Mouse (Mus musculus): ENCODE measurements around the gene Ccdc12. TPM values are rescaled to one million over a fixed set of nuclear protein-coding genes. Genes with fewer than 3 reads are reported as not detected.

The Ccdc12 gene
- 151 and 157 TPM in 2 replicates for polyA plus RNA-seq (2015; fragmentation: Nextera tagmentation; extraction: Ambion mirVana)

DNA sequence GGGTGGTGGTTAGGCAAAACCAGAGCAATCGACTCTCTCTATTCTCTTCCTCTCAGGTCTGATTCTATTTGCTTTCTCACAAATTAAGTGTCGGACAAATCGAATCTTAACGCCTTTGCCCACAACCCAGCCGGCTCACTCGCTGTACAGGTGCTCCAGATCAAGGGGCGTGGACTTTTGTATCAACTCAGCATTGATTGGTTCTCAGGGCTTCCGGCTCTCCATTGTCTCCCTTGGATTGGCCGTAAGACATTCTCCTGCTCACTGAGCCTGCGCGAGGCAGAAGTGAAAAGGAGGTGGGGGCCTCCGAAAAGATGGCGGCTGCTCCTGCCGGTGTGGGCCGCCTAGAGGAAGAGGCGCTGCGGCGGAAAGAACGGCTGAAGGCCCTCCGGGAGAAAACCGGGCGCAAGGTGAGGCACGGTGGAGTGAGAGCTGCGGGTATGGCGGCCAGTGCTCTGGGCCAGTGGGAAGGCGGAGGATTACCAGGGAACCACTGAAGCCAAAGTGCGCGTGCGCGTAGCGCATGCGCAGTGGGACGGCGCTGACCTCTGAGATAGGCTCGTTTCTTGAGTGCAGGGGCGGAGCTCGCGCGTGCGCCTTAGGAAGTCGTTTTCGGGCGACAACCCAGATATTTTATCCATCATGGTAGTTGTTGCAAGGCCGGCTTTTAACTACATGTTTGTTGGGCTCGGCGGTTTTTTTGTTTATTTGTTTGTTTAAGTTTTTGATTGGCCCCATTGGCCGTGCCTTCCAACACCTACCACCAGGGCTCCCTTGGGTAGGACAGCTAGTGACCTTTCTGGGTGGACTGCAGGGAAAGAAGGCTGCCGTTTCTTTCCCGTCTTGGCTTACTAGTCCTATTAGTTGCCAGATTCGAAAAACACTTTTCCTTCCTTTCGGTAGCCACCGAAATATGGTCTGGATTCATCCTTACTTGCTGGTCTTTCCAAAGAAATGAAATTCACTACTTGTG, at the start of gene Ccdc12:
Gene Ccdc12, plus strand, starts transcription at position 255 of the 973 bp plus-strand sequence.
- Histone ChIP-seq H3K4me2 (peak within 1 kb of the TSS; percentile 66), H3K36me3 (peaks cover 8% of the 10 kb centered on the region; the same call in 1 of the 2 replicates), H3K27me3 (peaks cover 15% of the 10 kb centered on the region; the same call in 1 of the 2 replicates), H3K4me3 (replicated peaks) (peak within 1 kb of the TSS; percentile 82), H3K4me1 (peaks cover 59% of the 10 kb centered on the region), H3K9ac (peak within 1 kb of the TSS; percentile 79), H3K9me3 (replicated peaks) (no peaks in the 10 kb centered on the region), H3K27ac (peak within 1 kb of the TSS; percentile 94)
- ATAC-seq (replicated peaks; ENCODE audit: low FRiP score) = peak; percentile 92
- under 1% methylated on average over 52 of the region's 52 CpGs for WGBS

DNA sequence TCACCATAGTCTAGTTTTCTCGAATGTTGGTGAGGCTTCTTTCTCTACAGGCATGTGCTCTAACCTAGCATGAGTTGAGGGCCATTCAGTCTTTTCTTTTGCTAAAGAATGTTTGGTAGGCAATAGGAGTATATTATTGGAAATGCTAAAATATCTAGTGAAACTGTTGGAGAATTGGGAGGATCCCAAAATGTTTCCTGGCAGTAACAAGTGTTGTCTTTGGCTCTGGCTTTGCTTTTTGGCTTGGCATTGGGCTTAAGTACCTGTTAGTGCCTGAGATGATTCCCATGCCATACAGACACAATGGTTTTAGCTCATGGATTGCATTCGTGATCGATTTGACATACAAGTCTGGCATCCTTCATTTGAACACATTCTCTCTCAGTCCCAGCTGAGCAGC, 44.8 kb upstream of the Ccdc12 start:
- no peaks in the 10 kb centered on the region for H3K4me1 ChIP-seq
- H3K9ac ChIP-seq = no peak overlapping the region
- no peak overlapping the region for H3K4me2 ChIP-seq
- no peaks in the 10 kb centered on the region for H3K27me3 ChIP-seq
- peaks cover 91% of the 10 kb centered on the region for H3K36me3 ChIP-seq
- 87% methylated on average over 3 of the region's 3 CpGs for WGBS
- no peak for ATAC-seq (replicated peaks; ENCODE audit: low FRiP score)
- H3K9me3 ChIP-seq (replicated peaks) = no peaks in the 10 kb centered on the region
- H3K4me3 ChIP-seq (replicated peaks) = no peak overlapping the region
- no peak overlapping the region for H3K27ac ChIP-seq

DNA sequence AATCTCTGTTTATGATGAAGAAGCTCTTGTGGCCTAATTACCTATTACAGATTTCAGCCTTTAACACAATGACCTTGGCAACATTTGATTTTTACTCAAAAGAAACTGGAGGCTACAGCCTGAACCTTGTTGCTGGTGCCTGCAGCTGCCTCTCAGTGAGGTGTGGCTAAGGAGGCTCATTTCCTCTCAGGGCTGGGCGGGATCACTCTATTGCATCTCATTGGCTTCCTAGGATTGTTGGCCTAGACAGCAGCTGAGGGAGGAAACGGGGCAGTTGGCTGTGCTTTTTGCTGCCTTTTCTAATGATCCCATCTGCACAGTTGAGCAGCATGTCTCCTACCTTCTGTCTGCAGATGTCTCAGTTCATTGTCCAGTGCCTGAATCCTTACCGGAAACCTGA, 39.2 kb upstream of the Ccdc12 start:
- Histone ChIP-seq H3K36me3 (peaks cover 91% of the 10 kb centered on the region), H3K27me3 (no peaks in the 10 kb centered on the region)
- WGBS = 68% methylated on average over 3 of the region's 3 CpGs

DNA sequence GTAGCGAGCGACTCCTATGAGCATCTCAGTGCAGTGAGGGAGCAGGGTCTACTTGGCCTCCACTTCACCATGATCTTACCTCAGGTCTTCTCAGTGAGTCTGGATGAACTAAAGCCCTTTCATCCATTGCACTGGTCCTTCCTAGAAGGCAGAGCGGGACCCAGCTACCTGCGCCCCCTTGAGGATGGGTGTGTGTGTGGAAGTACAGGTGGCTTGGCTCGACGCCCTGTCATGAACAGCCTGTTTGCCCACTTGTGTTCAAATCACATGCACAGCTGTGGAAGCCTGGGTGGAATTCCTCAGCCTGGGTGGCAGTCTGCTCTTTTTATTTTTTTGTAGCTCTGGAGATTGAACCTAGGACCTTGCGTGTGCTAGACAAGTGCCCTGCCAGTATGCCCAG, 36.1 kb upstream of the Ccdc12 start:
- Histone ChIP-seq H3K4me1 (peaks cover 28% of the 10 kb centered on the region), H3K9ac (no peak overlapping the region), H3K9me3 (replicated peaks) (no peaks in the 10 kb centered on the region), H3K4me2 (no peak overlapping the region), H3K36me3 (peaks cover 69% of the 10 kb centered on the region), H3K4me3 (replicated peaks) (no peak overlapping the region), H3K27me3 (no peaks in the 10 kb centered on the region), H3K27ac (no peak overlapping the region)
- ATAC-seq (replicated peaks; ENCODE audit: low FRiP score) = no peak
- WGBS = 95% methylated on average over 7 of the region's 7 CpGs

More for the DNA sequence above, 39.2 kb upstream of the Ccdc12 start:
- Histone ChIP-seq H3K9ac (no peak overlapping the region), H3K27ac (peak overlapping the region; percentile 3; the same call in 1 of the 2 replicates), H3K4me3 (replicated peaks) (no peak overlapping the region), H3K4me2 (no peak overlapping the region), H3K4me1 (no peaks in the 10 kb centered on the region), H3K9me3 (replicated peaks) (no peaks in the 10 kb centered on the region)
- ATAC-seq (replicated peaks; ENCODE audit: low FRiP score) = no peak

DNA sequence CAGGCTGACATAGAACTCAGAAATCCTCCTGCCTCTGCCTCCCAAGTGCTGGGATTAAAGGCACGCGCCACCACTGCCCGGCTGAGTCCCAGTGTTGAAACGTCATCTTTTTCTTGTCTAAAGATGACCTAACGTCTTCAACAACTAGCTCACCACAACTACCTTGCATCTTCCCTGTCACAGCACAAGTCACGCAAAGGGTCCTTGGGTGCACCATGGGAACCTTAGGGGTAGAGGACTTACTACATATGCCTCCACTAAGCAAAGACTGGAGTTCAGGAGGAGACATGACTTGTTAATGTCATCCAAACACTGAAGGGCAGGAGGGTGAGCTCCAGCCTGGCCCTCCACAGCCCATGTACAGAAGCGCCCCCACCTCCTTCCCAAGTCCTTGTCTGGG, 35.6 kb upstream of the Ccdc12 start:
- H3K36me3 ChIP-seq = peaks cover 64% of the 10 kb centered on the region

DNA sequence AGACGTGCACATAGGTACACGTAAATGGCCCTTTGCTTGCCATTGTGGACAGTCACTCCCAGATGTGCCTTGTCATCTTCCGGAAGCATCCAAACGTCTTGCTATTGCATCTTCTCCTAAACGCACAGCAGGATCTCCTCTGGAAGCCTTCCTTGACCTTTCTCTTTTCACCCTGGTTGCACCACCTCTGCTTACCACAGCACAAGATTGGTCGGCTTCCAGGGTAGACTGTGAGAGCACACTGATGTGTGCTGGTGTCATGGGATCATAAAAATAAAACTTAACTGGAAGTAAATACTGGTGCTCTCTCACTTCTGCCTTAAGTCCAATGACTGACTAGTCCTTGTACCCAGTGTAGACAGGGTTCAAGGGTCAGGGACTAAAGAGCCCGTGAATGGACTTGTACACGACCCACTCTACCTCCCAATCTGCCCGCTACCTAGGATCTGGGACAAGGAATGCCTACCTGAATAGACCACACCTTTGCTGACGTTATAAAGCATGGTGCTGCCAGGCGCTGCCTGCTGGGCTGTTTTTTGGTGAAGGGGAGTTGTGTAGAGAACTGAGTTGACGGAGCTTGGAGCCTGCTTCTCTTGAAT, 33.6 kb upstream of the Ccdc12 start:
- Histone ChIP-seq H3K27me3 (no peaks in the 10 kb centered on the region), H3K36me3 (peaks cover 62% of the 10 kb centered on the region), H3K4me2 (peak overlapping the region; percentile 85; the same call in 1 of the 2 replicates), H3K4me3 (replicated peaks) (no peak overlapping the region), H3K9ac (no peak overlapping the region), H3K9me3 (replicated peaks) (no peaks in the 10 kb centered on the region), H3K4me1 (peaks cover 33% of the 10 kb centered on the region), H3K27ac (peak overlapping the region; percentile 16; the same call in 1 of the 2 replicates)
- no peak for ATAC-seq (replicated peaks; ENCODE audit: low FRiP score)
- WGBS = 81% methylated on average over 12 of the region's 12 CpGs

More for the DNA sequence above, 35.6 kb upstream of the Ccdc12 start:
- H3K9ac ChIP-seq = no peak overlapping the region
- WGBS = 92% methylated on average over 7 of the region's 7 CpGs
- no peak for ATAC-seq (replicated peaks; ENCODE audit: low FRiP score)
- peaks cover 33% of the 10 kb centered on the region for H3K4me1 ChIP-seq
- H3K9me3 ChIP-seq (replicated peaks) = no peaks in the 10 kb centered on the region
- H3K4me2 ChIP-seq = no peak overlapping the region
- H3K27ac ChIP-seq = no peak overlapping the region
- no peaks in the 10 kb centered on the region for H3K27me3 ChIP-seq
- no peak overlapping the region for H3K4me3 ChIP-seq (replicated peaks)

DNA sequence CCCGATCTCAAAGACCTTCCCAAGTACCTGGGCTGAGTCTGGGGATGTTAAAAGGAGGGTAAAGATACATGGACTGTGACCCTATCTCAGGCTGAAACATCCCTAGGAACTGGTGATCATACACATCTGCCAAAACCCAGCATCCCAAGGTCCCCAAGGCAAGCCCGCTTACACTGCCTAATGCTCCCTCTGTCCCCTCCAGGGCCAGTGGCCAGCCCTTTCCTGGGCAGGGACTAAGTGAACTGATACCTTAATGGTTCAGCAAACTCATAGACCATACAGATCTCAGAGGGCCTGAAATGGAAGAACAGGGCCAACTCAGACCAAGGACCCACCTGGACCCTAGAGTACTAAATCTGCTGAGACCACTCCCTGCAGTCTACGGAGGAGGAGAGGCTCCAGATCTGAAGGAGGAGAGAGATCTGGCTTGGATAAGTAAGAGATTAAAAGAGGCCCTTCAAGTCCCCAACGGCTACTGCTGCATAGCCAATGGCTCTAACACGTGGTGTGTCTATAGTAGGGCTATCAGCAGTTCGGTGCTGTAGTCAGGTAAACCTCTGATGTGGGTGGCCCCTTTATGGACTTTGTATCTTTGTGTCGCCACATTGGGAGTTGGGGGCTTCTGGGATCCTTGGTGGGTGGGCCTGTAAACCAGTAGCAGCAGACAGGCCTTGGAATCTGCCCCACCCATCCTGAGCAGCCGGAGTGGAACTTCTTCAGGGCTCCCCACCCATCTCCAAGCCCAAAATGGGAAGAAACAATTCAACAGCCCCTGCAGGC, 32.7 kb upstream of the Ccdc12 start:
- Histone ChIP-seq H3K4me1 (peaks cover 33% of the 10 kb centered on the region), H3K27me3 (no peaks in the 10 kb centered on the region), H3K4me3 (replicated peaks) (peak overlapping the region; percentile 52), H3K9ac (peak overlapping the region; percentile 48), H3K4me2 (peak overlapping the region; percentile 85), H3K36me3 (peaks cover 62% of the 10 kb centered on the region), H3K27ac (peak overlapping the region; percentile 95), H3K9me3 (replicated peaks) (no peaks in the 10 kb centered on the region)
- ATAC-seq (replicated peaks; ENCODE audit: low FRiP score) = no peak
- WGBS = 19% methylated on average over 8 of the region's 8 CpGs

DNA sequence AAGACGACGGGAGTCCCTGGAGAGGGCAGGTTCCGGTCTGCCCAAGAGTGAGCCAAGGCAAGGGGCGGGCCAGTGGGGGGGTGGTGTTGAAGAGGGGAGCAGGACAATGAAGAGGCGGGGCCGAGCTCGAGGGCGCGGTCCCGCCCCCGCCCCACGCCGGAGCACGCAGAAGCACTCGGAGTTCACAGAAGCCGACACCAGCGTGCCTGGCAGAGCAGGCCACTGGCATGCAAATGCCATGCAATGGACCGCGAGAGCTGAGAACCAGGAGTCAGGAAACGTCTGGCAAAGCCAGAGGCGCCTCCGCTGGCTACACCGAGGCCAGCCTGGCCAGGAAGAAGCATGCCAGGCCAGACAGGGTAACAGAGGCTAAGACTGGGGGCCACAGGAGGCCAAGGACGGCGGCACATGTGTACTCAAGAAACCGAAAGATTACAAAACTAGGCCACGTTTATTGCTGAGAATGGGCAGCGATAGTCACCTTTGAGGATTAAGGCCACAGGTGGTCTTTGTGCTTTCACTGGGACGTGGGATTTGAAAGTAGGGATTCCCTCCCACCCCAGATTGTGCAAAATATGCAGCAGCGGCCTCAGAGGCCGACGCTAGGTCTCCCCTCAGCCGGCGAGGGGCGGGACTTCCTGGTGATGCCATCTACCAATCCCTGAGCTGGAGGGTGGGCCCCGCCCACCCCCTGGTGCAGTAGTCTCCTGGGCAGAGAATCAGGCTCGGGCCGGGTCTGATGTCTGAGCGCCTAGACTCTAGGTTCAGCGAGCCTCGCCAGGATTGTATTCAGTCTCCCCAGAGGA, 31.7 kb upstream of the Ccdc12 start, which contains the start of gene Nradd:
Gene Nradd, minus strand, starts transcription at position 92 of the 806 bp plus-strand sequence.
- Histone ChIP-seq H3K27ac (peak within 1 kb of the TSS; percentile 95), H3K9ac (peak within 1 kb of the TSS; percentile 48), H3K36me3 (peaks cover 56% of the 10 kb centered on the region), H3K4me3 (replicated peaks) (peak within 1 kb of the TSS; percentile 52), H3K4me2 (peak within 1 kb of the TSS; percentile 85), H3K9me3 (replicated peaks) (no peaks in the 10 kb centered on the region), H3K4me1 (peaks cover 33% of the 10 kb centered on the region), H3K27me3 (no peaks in the 10 kb centered on the region)
- peak; percentile 93 for ATAC-seq (replicated peaks; ENCODE audit: low FRiP score)
- WGBS = under 1% methylated on average over 41 of the region's 41 CpGs

DNA sequence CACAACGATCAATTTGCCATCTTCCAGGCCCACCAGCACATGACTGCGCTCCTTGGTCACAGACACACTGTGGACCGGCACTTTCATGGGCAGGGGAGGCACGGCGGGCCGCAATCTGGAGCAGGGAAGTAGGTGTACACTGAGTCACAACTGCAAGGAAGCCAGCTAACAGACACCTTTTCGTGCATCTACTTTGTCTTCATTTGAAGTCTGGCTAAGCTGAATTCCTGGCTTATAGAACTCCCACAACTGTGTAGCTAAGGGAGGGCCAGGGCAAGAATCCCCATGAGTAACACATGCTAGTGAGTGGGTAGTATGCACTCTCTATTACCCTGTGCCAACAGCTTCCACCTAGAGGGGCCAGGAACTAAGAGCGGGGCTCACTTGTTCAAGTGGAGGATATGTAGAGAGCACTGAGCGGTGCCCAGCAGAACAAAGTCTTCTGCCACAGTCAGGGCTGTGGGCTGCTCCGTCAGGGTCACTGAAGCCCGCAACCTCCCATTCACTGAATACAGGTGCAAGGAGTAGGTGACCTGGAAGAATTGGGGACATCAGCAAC, 30.9 kb upstream of the Ccdc12 start:
- H3K4me1 ChIP-seq = peaks cover 38% of the 10 kb centered on the region
- no peaks in the 10 kb centered on the region for H3K27me3 ChIP-seq
- WGBS = 66% methylated on average over 11 of the region's 11 CpGs
- peaks cover 48% of the 10 kb centered on the region for H3K36me3 ChIP-seq
- H3K4me3 ChIP-seq (replicated peaks) = peak overlapping the region; percentile 52
- peak overlapping the region; percentile 95 for H3K27ac ChIP-seq
- H3K9me3 ChIP-seq (replicated peaks) = no peaks in the 10 kb centered on the region
- peak overlapping the region; percentile 85 for H3K4me2 ChIP-seq
- ATAC-seq (replicated peaks; ENCODE audit: low FRiP score) = no peak
- H3K9ac ChIP-seq = peak overlapping the region; percentile 48

DNA sequence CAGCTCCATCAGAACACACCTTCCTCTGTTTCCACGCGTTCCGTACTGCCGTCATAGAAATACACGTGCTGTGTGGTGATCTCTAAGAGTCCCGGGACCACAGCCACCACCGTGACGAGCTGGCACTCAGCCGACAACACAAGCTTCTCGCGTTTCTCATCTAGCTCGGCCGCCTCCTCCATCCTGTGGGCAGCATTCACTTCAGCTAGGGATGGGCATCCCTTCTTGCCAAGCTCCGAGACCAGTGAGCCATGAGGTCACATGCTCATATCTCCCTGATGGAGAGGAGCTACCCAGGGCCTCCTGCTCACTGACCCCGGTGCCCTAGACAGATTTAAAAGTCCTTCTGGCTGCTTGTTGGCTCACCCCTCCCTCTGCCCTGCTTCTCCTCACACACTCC, 26.1 kb upstream of the Ccdc12 start:
- Histone ChIP-seq H3K4me1 (peaks cover 31% of the 10 kb centered on the region), H3K4me3 (replicated peaks) (no peak overlapping the region), H3K36me3 (peaks cover 34% of the 10 kb centered on the region), H3K9ac (no peak overlapping the region), H3K4me2 (no peak overlapping the region), H3K27ac (no peak overlapping the region), H3K9me3 (replicated peaks) (no peaks in the 10 kb centered on the region), H3K27me3 (peaks cover 33% of the 10 kb centered on the region)
- 62% methylated on average over 15 of the region's 15 CpGs for WGBS
- ATAC-seq (replicated peaks; ENCODE audit: low FRiP score) = peak; percentile 38; the same call in 1 of the 2 replicates

Measured in kidney, embryonic 15.5 days (tissue).